Mouse (Mus musculus) hindbrain, postnatal 0 days (tissue): ENCODE data around the gene Popdc2. TPM values are rescaled to one million over a fixed set of nuclear protein-coding genes. Genes with fewer than 3 reads are reported as not detected.

Experiments
- ATAC-seq: fragments of 200-750 bp; cut with Nextera tagmentation; 2 replicates; pipeline ENCODE4 v1.8.0; 2017; ENCODE audit warnings: mild to moderate bottlenecking, moderate TSS enrichment, moderate library complexity
- DNase-seq: peaks from one replicate; pipeline ENCODE4 v3.0.0-alpha.2; 2015; ENCODE audit warnings: low spot score
- H3K27ac ChIP-seq: fragments of 300-500 bp; sonication (generic); 2 replicates; pipeline ENCODE4 v1.5.1; 2014; ENCODE audit warnings: mild to moderate bottlenecking
- H3K27me3 ChIP-seq: fragments of 300-500 bp; sonication (generic); 2 replicates; pipeline ENCODE4 v1.6.1; 2014; ENCODE audit warnings: low read length, mixed read lengths; ENCODE audit not compliant: insufficient read depth
- H3K36me3 ChIP-seq: fragments of 300-500 bp; sonication (generic); 2 replicates; pipeline ENCODE4 v1.6.1; 2014; ENCODE audit warnings: low read length, mixed read lengths; ENCODE audit not compliant: insufficient read depth
- H3K4me1 ChIP-seq: fragments of 300-500 bp; sonication (generic); 2 replicates; pipeline ENCODE4 v1.6.1; 2014; ENCODE audit warnings: antibody characterized with exemption, low read length, mixed read lengths; ENCODE audit not compliant: insufficient read depth
- H3K4me2 ChIP-seq: fragments of 300-500 bp; sonication (generic); 2 replicates; pipeline ENCODE4 v1.6.1; 2014; ENCODE audit warnings: low read depth, mild to moderate bottlenecking, low read length, moderate library complexity, mixed read lengths
- H3K4me3 ChIP-seq: fragments of 300-500 bp; sonication (generic); 2 replicates; pipeline ENCODE4 v1.5.1; 2014; ENCODE audit warnings: low read length
- H3K9ac ChIP-seq: fragments of 300-500 bp; sonication (generic); replicated peaks from 2 replicates; pipeline ENCODE4 v1.6.1; 2014; ENCODE audit warnings: mild to moderate bottlenecking, low read length, moderate library complexity, mixed read lengths
- H3K9me3 ChIP-seq: fragments of 300-500 bp; sonication (generic); 2 replicates; pipeline ENCODE4 v1.6.1; 2016; ENCODE audit warnings: low read length, mixed read lengths
- CTCF ChIP-seq: IDR thresholded peaks from 2 replicates; pipeline ENCODE4 v1.5.1; 2016; ENCODE audit warnings: antibody characterized with exemption, control low read depth, low read depth
- WGBS: fragments of 180-500 bp; shearing (Covaris S2); extraction: QIAGEN DNeasy Blood & Tissue Kit; methylation state at CpG from one replicate; pipeline ENCODE4 v1.1.7; 2014; 5-methylcytosine and 5-hydroxymethylcytosine counted together
- polyA plus RNA-seq: library from polyadenylated mRNA; unstranded; fragments of >200 nt; fragmentation: Nextera tagmentation; extraction: Ambion mirVana; gene quantifications from 2 replicates; pipeline ENCODE4 v1.2.1, GENCODE M21; 2015
- total RNA-seq: library from RNA; depleted of rRNA; stranded (reverse); fragments of >200 nt; gene quantifications from 2 replicates; pipeline ENCODE4 v1.2.3, GENCODE M21; 2014

Gene Popdc2
- total and polyA plus RNA-seq, 2 experiments from 2014 or later: 0.10 to 0.83 TPM

GRCm38 (mm10) chr16:38348217-38348761 lies 13.7 kb upstream of the Popdc2 start:
- ATAC-seq: no peak
- no peak overlapping the region for H3K9ac ChIP-seq

GRCm38 (mm10) chr16:38349881-38350280 lies 12.1 kb upstream of the Popdc2 start:
- no peaks in the 10 kb centered on the region for H3K4me1 ChIP-seq
- H3K27me3 ChIP-seq: no peaks in the 10 kb centered on the region
- 83% methylated on average over 2 of the region's 2 CpGs for WGBS
- peaks cover 10% of the 10 kb centered on the region; the same call in 1 of the 2 replicates for H3K36me3 ChIP-seq
- no peak overlapping the region for H3K27ac ChIP-seq
- H3K9me3 ChIP-seq: no peaks in the 10 kb centered on the region
- no peak overlapping the region for H3K9ac ChIP-seq
- no peak overlapping the region for H3K4me2 ChIP-seq
- no peak for TF ChIP-seq CTCF
- ATAC-seq (no peak), DNase-seq (no peak)
- no peak overlapping the region for H3K4me3 ChIP-seq

More at GRCm38 (mm10) chr16:38348217-38348761, 13.7 kb upstream of the Popdc2 start:
- no peaks in the 10 kb centered on the region for H3K4me1 ChIP-seq
- WGBS: 89% methylated on average over 9 of the region's 9 CpGs
- H3K27ac ChIP-seq: no peak overlapping the region
- no peak overlapping the region for H3K4me3 ChIP-seq
- H3K27me3 ChIP-seq: no peaks in the 10 kb centered on the region
- no peaks in the 10 kb centered on the region for H3K9me3 ChIP-seq
- H3K4me2 ChIP-seq: no peak overlapping the region
- H3K36me3 ChIP-seq: peaks cover 10% of the 10 kb centered on the region; the same call in 1 of the 2 replicates
- TF ChIP-seq CTCF: no peak
- no peak for DNase-seq

- H3K9me3 ChIP-seq: no peaks in the 10 kb centered on the region
- no peak for DNase-seq
- WGBS: 89% methylated on average over 7 of the region's 7 CpGs
- ATAC-seq: no peak
- H3K27ac ChIP-seq: no peak overlapping the region
- no peak for TF ChIP-seq CTCF
- H3K4me1 ChIP-seq: no peaks in the 10 kb centered on the region
- H3K27me3 ChIP-seq: no peaks in the 10 kb centered on the region
- H3K4me2 ChIP-seq: no peak overlapping the region
- peaks cover 10% of the 10 kb centered on the region; the same call in 1 of the 2 replicates for H3K36me3 ChIP-seq
- H3K9ac ChIP-seq: no peak overlapping the region
- H3K4me3 ChIP-seq: no peak overlapping the region
These were observed 11.6 kb upstream of the Popdc2 start for GRCm38 (mm10) chr16:38350361-38350855.

GRCm38 (mm10) chr16:38350939-38351338 lies 11.1 kb upstream of the Popdc2 start:
- Histone ChIP-seq H3K27me3 (no peaks in the 10 kb centered on the region), H3K36me3 (peaks cover 10% of the 10 kb centered on the region; the same call in 1 of the 2 replicates), H3K9me3 (no peaks in the 10 kb centered on the region), H3K4me3 (no peak overlapping the region), H3K4me1 (no peaks in the 10 kb centered on the region), H3K4me2 (no peak overlapping the region), H3K9ac (no peak overlapping the region), H3K27ac (no peak overlapping the region)
- ATAC-seq (no peak), DNase-seq (no peak)
- 84% methylated on average over 6 of the region's 6 CpGs for WGBS
- no peak for TF ChIP-seq CTCF

- Histone ChIP-seq H3K4me2 (no peak overlapping the region), H3K4me1 (no peaks in the 10 kb centered on the region), H3K9ac (no peak overlapping the region), H3K27ac (no peak overlapping the region), H3K9me3 (no peaks in the 10 kb centered on the region), H3K27me3 (no peaks in the 10 kb centered on the region), H3K4me3 (no peak overlapping the region), H3K36me3 (peaks cover 10% of the 10 kb centered on the region; the same call in 1 of the 2 replicates)
- 70% methylated on average over 7 of the region's 7 CpGs for WGBS
- DNase-seq (no peak), ATAC-seq (no peak)
- TF ChIP-seq CTCF: no peak
These were observed 10.0 kb upstream of the Popdc2 start for GRCm38 (mm10) chr16:38352031-38352430.

- no peak for TF ChIP-seq CTCF
- Histone ChIP-seq H3K9ac (no peak overlapping the region), H3K4me2 (no peak overlapping the region), H3K4me1 (no peaks in the 10 kb centered on the region), H3K27ac (no peak overlapping the region), H3K9me3 (no peaks in the 10 kb centered on the region), H3K4me3 (no peak overlapping the region), H3K36me3 (peaks cover 10% of the 10 kb centered on the region; the same call in 1 of the 2 replicates), H3K27me3 (no peaks in the 10 kb centered on the region)
- ATAC-seq (no peak), DNase-seq (no peak)
These were observed 9.2 kb upstream of the Popdc2 start for GRCm38 (mm10) chr16:38352851-38353250.

- TF ChIP-seq CTCF: no peak
- no peak for ATAC-seq
- WGBS: 93% methylated on average over 2 of the region's 2 CpGs
These were observed 8.4 kb upstream of the Popdc2 start for GRCm38 (mm10) chr16:38353642-38354041.

More at GRCm38 (mm10) chr16:38353642-38354041, 8.4 kb upstream of the Popdc2 start:
- Histone ChIP-seq H3K9me3 (no peaks in the 10 kb centered on the region), H3K9ac (no peak overlapping the region), H3K27me3 (no peaks in the 10 kb centered on the region), H3K27ac (no peak overlapping the region), H3K36me3 (peaks cover 10% of the 10 kb centered on the region; the same call in 1 of the 2 replicates), H3K4me2 (no peak overlapping the region), H3K4me1 (no peaks in the 10 kb centered on the region), H3K4me3 (no peak overlapping the region)
- DNase-seq: no peak
